In the genomic region with DNA sequence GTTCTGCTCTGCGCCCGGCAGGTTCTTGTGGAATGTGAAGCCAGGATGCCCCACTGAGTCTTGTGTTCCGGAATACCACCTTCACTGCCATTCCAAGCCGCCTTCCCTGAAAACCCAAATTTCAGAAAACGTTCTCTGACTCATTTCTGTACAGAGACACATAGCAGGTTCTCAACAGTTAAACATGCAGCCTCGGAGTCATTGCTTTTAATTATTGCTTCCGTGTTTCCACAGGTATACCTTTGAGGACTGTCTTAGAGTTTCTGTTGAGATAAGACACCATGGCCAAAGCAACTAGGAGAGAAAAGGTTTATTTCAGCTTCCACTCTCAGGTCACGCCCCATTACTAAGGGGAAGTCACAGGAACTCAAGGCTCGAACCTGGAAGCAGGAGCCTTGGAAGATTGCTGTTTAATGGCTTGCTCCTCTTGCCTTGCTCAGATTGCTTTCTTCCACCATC, we compare ENCODE assay signal across 8 mouse cellular contexts. TPM values are rescaled to one million over a fixed set of nuclear protein-coding genes. Genes with fewer than 3 reads are reported as not detected.
DNase-seq lines count a peak whose midpoint lies in the region; ATAC-seq and TF ChIP-seq lines count a peak whose summit lies in the region.

No protein-coding gene starts in this region.

- no peak for ATAC-seq in heart, postnatal 0 days (ENCODE audit: insufficient read depth, low read depth)
- ATAC-seq in hindbrain, embryonic 15.5 days (ENCODE audit: low FRiP score, low read depth), result no peak
- 0 out of 2 replicates have a peak, but pooled peaks have one; percentile 12 for ATAC-seq in midbrain, embryonic 13.5 days

- no peak for DNase-seq in heart, postnatal 0 days (ENCODE audit: low spot score)
- DNase-seq in heart, postnatal 25 days (ENCODE audit: low spot score), result no peak
- DNase-seq in gastrocnemius, postnatal 4 days (ENCODE audit: low spot score in 2 of 2), result no peak
- no peak for DNase-seq in adrenal gland, adult (ENCODE audit: inconsistent age in 2 of 2, low spot score in 1 of 2)
- DNase-seq in kidney, adult 18-20 months, result no peak

- H3K27ac ChIP-seq in heart, postnatal 0 days (ENCODE audit: low read depth), result 0 out of 2 replicates have a peak overlapping the region, but pooled peaks have one; percentile 52
- no peak overlapping the region for H3K27ac ChIP-seq in bone marrow, adult 2 months (ENCODE audit: control insufficient read depth, insufficient read depth, low read depth, low read length, poor library complexity)
- H3K27ac ChIP-seq in hindbrain, embryonic 15.5 days (replicated peaks), result peak overlapping the region; percentile 82
- peak overlapping the region; percentile 59 for H3K27ac ChIP-seq in midbrain, embryonic 13.5 days

- WGBS in heart, postnatal 0 days, result 14% methylated on average over 9 of the region's 9 CpGs
- 4% methylated on average over 9 of the region's 9 CpGs for WGBS in bone marrow, adult 2 months
- 17% methylated on average over 9 of the region's 9 CpGs for WGBS in hindbrain, embryonic 15.5 days
- WGBS in midbrain, embryonic 13.5 days, result 26% methylated on average over 9 of the region's 9 CpGs

- no peak for TF ChIP-seq CTCF in heart, postnatal 0 days (IDR thresholded peaks at IDR 0.05; ENCODE audit: low read depth)
- TF ChIP-seq CTCF in bone marrow, adult 2 months (IDR thresholded peaks at IDR 0.05; ENCODE audit: control insufficient read depth, insufficient read depth, low read length), result no peak

- H3K4me2 ChIP-seq in heart, postnatal 0 days (ENCODE audit: low read depth, low read length), result peak overlapping the region; percentile 74
- peak overlapping the region; percentile 78 for H3K4me2 ChIP-seq in hindbrain, embryonic 15.5 days
- peak overlapping the region; percentile 90 for H3K4me2 ChIP-seq in midbrain, embryonic 13.5 days (replicated peaks)

- no peaks in the 10 kb centered on the region for H3K27me3 ChIP-seq in heart, postnatal 0 days (ENCODE audit: control insufficient read depth, insufficient read depth, low read length)
- no peaks in the 10 kb centered on the region for H3K27me3 ChIP-seq in hindbrain, embryonic 15.5 days
- H3K27me3 ChIP-seq in midbrain, embryonic 13.5 days, result no peaks in the 10 kb centered on the region

- peak overlapping the region; percentile 53 for H3K9ac ChIP-seq in heart, postnatal 0 days (replicated peaks; ENCODE audit: low read depth, low read length)
- peak overlapping the region; percentile 58 for H3K9ac ChIP-seq in hindbrain, embryonic 15.5 days
- peak overlapping the region; percentile 87 for H3K9ac ChIP-seq in midbrain, embryonic 13.5 days (replicated peaks)

- no peak for TF ChIP-seq POLR2A in bone marrow, adult 2 months (IDR thresholded peaks at IDR 0.05; ENCODE audit: borderline replicate concordance, control insufficient read depth, low read depth, low read length)

- no peak for TF ChIP-seq EP300 in heart, postnatal 0 days (IDR thresholded peaks at IDR 0.05; ENCODE audit: low read depth)

- H3K36me3 ChIP-seq in heart, postnatal 0 days (replicated peaks; ENCODE audit: control insufficient read depth, insufficient read depth, low read length), result peaks cover 8% of the 10 kb centered on the region
- H3K36me3 ChIP-seq in hindbrain, embryonic 15.5 days, result peaks cover 11% of the 10 kb centered on the region
- peaks cover 5% of the 10 kb centered on the region for H3K36me3 ChIP-seq in midbrain, embryonic 13.5 days

- intact Hi-C loops in heart, postnatal 25 days (cut with DNase I), result no loop called here

- H3K4me1 ChIP-seq in heart, postnatal 0 days (ENCODE audit: control insufficient read depth, insufficient read depth), result peaks cover 7% of the 10 kb centered on the region
- no peaks in the 10 kb centered on the region for H3K4me1 ChIP-seq in bone marrow, adult 2 months (ENCODE audit: control insufficient read depth, insufficient read depth, low read length)
- H3K4me1 ChIP-seq in hindbrain, embryonic 15.5 days (replicated peaks), result peaks cover 21% of the 10 kb centered on the region
- peaks cover 20% of the 10 kb centered on the region for H3K4me1 ChIP-seq in midbrain, embryonic 13.5 days (replicated peaks)

- peak overlapping the region; percentile 64 for H3K4me3 ChIP-seq in heart, postnatal 0 days (ENCODE audit: low read depth, low read length)
- H3K4me3 ChIP-seq in bone marrow, adult 2 months (replicated peaks; ENCODE audit: control insufficient read depth, low read depth, low read length), result peak overlapping the region; percentile 77
- peak overlapping the region; percentile 60 for H3K4me3 ChIP-seq in hindbrain, embryonic 15.5 days
- H3K4me3 ChIP-seq in midbrain, embryonic 13.5 days (replicated peaks), result peak overlapping the region; percentile 77

- H3K9me3 ChIP-seq in heart, postnatal 0 days (replicated peaks; ENCODE audit: control insufficient read depth, low read length), result no peaks in the 10 kb centered on the region
- no peaks in the 10 kb centered on the region for H3K9me3 ChIP-seq in hindbrain, embryonic 15.5 days
- no peaks in the 10 kb centered on the region for H3K9me3 ChIP-seq in midbrain, embryonic 13.5 days

RNA-seq across cellular contexts. Expression of a gene that starts 0.5 kb away (rescaled TPM):
- total RNA-seq in heart, postnatal 0 days (2014; rRNA removed; ENCODE audit: low replicate concordance), result 14.2 and 20.8 TPM in 2 replicates
- 25.5 and 28.8 TPM in 2 replicates for polyA plus RNA-seq in heart, postnatal 0 days (2015; fragmentation: Nextera tagmentation; extraction: Ambion mirVana)
- 10 to 100 TPM; 21.2 to 22.8 TPM for total RNA-seq in heart, postnatal 25 days (2021)
- polyA plus RNA-seq in bone marrow, adult 2 months (2011; ENCODE audit: insufficient read depth, insufficient read length, low replicate concordance, missing spikeins), result 8.1 and 17.1 TPM in 2 replicates
- polyA plus RNA-seq in hindbrain, embryonic 15.5 days (2015; fragmentation: Nextera tagmentation; extraction: Ambion mirVana), result 34.2 and 35.5 TPM in 2 replicates
- polyA plus RNA-seq in midbrain, embryonic 13.5 days (2015; fragmentation: Nextera tagmentation; extraction: Ambion mirVana), result 41.6 and 49.1 TPM in 2 replicates
- 10 to 100 TPM; 75.7 to 84.0 TPM for total RNA-seq in gastrocnemius, postnatal 4 days (2021)

RNA-seq across cellular contexts. Expression of a gene that starts 34.5 kb away (rescaled TPM):
- total RNA-seq in heart, postnatal 0 days (2014; rRNA removed; ENCODE audit: low replicate concordance), result 0.04 TPM in 1 of 2 replicates, not detected in the other
- 0.12 and 0.15 TPM in 2 replicates for polyA plus RNA-seq in heart, postnatal 0 days (2015; fragmentation: Nextera tagmentation; extraction: Ambion mirVana)
- not detected for total RNA-seq in heart, postnatal 25 days (2021)
- polyA plus RNA-seq in bone marrow, adult 2 months (2011; ENCODE audit: insufficient read depth, insufficient read length, low replicate concordance, missing spikeins), result not detected in 2 replicates
- polyA plus RNA-seq in hindbrain, embryonic 15.5 days (2015; fragmentation: Nextera tagmentation; extraction: Ambion mirVana), result 0.09 and 0.16 TPM in 2 replicates
- polyA plus RNA-seq in midbrain, embryonic 13.5 days (2015; fragmentation: Nextera tagmentation; extraction: Ambion mirVana), result 0.04 and 0.05 TPM in 2 replicates
- total RNA-seq in gastrocnemius, postnatal 4 days (2021), result under 1 TPM; 0.10 to 0.18 TPM
